Mouse (Mus musculus): ENCODE measurements around the gene Prkcz. TPM values are rescaled to one million over a fixed set of nuclear protein-coding genes. Genes with fewer than 3 reads are reported as not detected.

Gene Prkcz
- polyA plus RNA-seq, 1 experiment from 2014 or later = 11.3 TPM

- H3K4me1 ChIP-seq (replicated peaks; ENCODE audit: control insufficient read depth, insufficient read depth) = peaks cover 39% of the 10 kb centered on the region
- no peaks in the 10 kb centered on the region for H3K27me3 ChIP-seq (ENCODE audit: control insufficient read depth, insufficient read depth, low read length)
- H3K36me3 ChIP-seq (ENCODE audit: control insufficient read depth, insufficient read depth, low read length) = no peaks in the 10 kb centered on the region
- H3K27ac ChIP-seq (replicated peaks) = peak overlapping the region; percentile 93
- H3K4me3 ChIP-seq (ENCODE audit: low read depth, low read length) = peak overlapping the region; percentile 83
- TF ChIP-seq CTCF (IDR thresholded peaks at IDR 0.05; ENCODE audit: low read depth) (no peak), EP300 (optimal IDR thresholded peaks at IDR 0.05) (no peak)
- no peaks in the 10 kb centered on the region for H3K9me3 ChIP-seq (ENCODE audit: control insufficient read depth, low read length)
- DNase-seq (ENCODE audit: low spot score) = peak; percentile 27
- no peak for ATAC-seq (ENCODE audit: low FRiP score, low TSS enrichment)
- H3K9ac ChIP-seq (ENCODE audit: low read length) = peak overlapping the region; percentile 96
- H3K4me2 ChIP-seq (replicated peaks; ENCODE audit: low read depth) = peak overlapping the region; percentile 95
- 5% methylated on average over 14 of the region's 14 CpGs for WGBS
Observed at GRCm38 (mm10) chr4:155220213-155221100, 140.7 kb downstream of the Prkcz start.

- H3K9me3 ChIP-seq (ENCODE audit: control insufficient read depth, low read length) = no peaks in the 10 kb centered on the region
- H3K4me1 ChIP-seq (replicated peaks; ENCODE audit: control insufficient read depth, insufficient read depth) = peaks cover 46% of the 10 kb centered on the region
- H3K36me3 ChIP-seq (ENCODE audit: control insufficient read depth, insufficient read depth, low read length) = no peaks in the 10 kb centered on the region
- TF ChIP-seq EP300 (optimal IDR thresholded peaks at IDR 0.05) (no peak), CTCF (IDR thresholded peaks at IDR 0.05; ENCODE audit: low read depth) (no peak)
- peak overlapping the region; percentile 95 for H3K4me2 ChIP-seq (replicated peaks; ENCODE audit: low read depth)
- 24% methylated on average over 12 of the region's 12 CpGs for WGBS
- peak overlapping the region; percentile 83 for H3K4me3 ChIP-seq (ENCODE audit: low read depth, low read length)
- ATAC-seq (ENCODE audit: low FRiP score, low TSS enrichment) = no peak
- H3K27me3 ChIP-seq (ENCODE audit: control insufficient read depth, insufficient read depth, low read length) = no peaks in the 10 kb centered on the region
- H3K9ac ChIP-seq (ENCODE audit: low read length) = peak overlapping the region; percentile 96
- DNase-seq (ENCODE audit: low spot score) = peak; percentile 22
- H3K27ac ChIP-seq (replicated peaks) = peak overlapping the region; percentile 58
Observed at GRCm38 (mm10) chr4:155219271-155220212, 141.6 kb downstream of the Prkcz start.

GRCm38 (mm10) chr4:155218104-155218732 lies 142.9 kb downstream of the Prkcz start:
- ATAC-seq (ENCODE audit: low FRiP score, low TSS enrichment) (no peak), DNase-seq (ENCODE audit: low spot score) (no peak)
- H3K27ac ChIP-seq (replicated peaks) = peak overlapping the region; percentile 40; the same call in 1 of the 2 replicates
- TF ChIP-seq EP300 (optimal IDR thresholded peaks at IDR 0.05) = no peak
- TF ChIP-seq CTCF (IDR thresholded peaks at IDR 0.05; ENCODE audit: low read depth) = no peak
- H3K9ac ChIP-seq (ENCODE audit: low read length) = peak overlapping the region; percentile 96; the same call in 1 of the 2 replicates
- H3K4me2 ChIP-seq (replicated peaks; ENCODE audit: low read depth) = peak overlapping the region; percentile 95
- H3K9me3 ChIP-seq (ENCODE audit: control insufficient read depth, low read length) = no peaks in the 10 kb centered on the region
- H3K4me3 ChIP-seq (ENCODE audit: low read depth, low read length) = peak overlapping the region; percentile 83
- 56% methylated on average over 9 of the region's 9 CpGs for WGBS
- no peaks in the 10 kb centered on the region for H3K27me3 ChIP-seq (ENCODE audit: control insufficient read depth, insufficient read depth, low read length)
- no peaks in the 10 kb centered on the region for H3K36me3 ChIP-seq (ENCODE audit: control insufficient read depth, insufficient read depth, low read length)
- peaks cover 50% of the 10 kb centered on the region for H3K4me1 ChIP-seq (replicated peaks; ENCODE audit: control insufficient read depth, insufficient read depth)

DNA sequence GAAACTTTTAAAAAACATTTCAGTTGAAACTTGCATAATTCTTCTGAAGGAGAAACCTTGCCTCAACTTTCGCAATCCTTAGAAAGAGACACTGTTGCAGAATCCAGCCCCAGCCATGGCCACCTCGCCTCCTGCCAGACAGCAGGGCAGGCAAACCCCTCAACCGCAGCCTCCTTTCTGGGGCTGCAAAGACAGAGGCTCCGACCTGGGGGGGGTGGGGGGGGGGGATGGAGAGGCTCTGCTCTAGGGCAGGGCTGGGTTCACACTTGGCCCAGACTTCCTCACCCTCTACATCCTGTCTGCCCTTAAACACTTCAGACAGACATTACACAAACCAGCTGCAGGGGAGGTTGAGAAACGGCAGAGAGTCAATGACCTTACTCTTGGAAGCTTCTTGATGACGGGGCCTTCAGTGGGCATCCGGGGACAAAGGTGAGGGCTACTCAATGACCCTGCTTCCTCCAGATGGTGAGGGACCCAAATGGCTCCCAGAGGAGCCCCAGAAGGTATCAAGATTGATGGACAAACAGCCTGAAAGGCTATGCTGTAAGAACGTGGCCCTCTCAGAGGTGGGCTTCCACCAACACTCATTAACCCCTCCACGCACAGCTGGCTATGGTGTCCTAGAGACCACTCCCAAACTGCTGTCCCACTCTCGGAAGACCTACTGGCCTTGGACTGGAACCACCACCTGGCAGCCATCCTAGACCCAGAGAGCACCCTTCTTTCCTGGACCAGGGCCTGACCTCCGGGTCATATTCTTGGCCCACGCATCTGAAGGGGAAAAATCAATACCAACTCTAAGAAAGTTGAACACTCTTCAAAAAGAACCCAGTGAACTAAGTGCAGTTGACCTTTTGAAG lies 143.7 kb downstream of the Prkcz start:
- peak overlapping the region; percentile 45; the same call in 1 of the 2 replicates for H3K27ac ChIP-seq (replicated peaks)
- no peaks in the 10 kb centered on the region for H3K27me3 ChIP-seq (ENCODE audit: control insufficient read depth, insufficient read depth, low read length)
- no peak for ATAC-seq (ENCODE audit: low FRiP score, low TSS enrichment)
- peaks cover 50% of the 10 kb centered on the region for H3K4me1 ChIP-seq (replicated peaks; ENCODE audit: control insufficient read depth, insufficient read depth)
- no peak overlapping the region for H3K4me3 ChIP-seq (ENCODE audit: low read depth, low read length)
- DNase-seq (ENCODE audit: low spot score) = no peak
- peak overlapping the region; percentile 95 for H3K4me2 ChIP-seq (replicated peaks; ENCODE audit: low read depth)
- H3K9me3 ChIP-seq (ENCODE audit: control insufficient read depth, low read length) = no peaks in the 10 kb centered on the region
- H3K9ac ChIP-seq (ENCODE audit: low read length) = peak overlapping the region; percentile 38
- no peaks in the 10 kb centered on the region for H3K36me3 ChIP-seq (ENCODE audit: control insufficient read depth, insufficient read depth, low read length)
- 41% methylated on average over 12 of the region's 12 CpGs for WGBS
- TF ChIP-seq EP300 (optimal IDR thresholded peaks at IDR 0.05) (no peak), CTCF (IDR thresholded peaks at IDR 0.05; ENCODE audit: low read depth) (no peak)
